Mouse (Mus musculus) neural tube, embryonic 12.5 days (tissue): ENCODE data around the gene Tiparp. TPM values are rescaled to one million over a fixed set of nuclear protein-coding genes. Genes with fewer than 3 reads are reported as not detected.

Experiments
- ATAC-seq: fragments of 200-750 bp; cut with Nextera tagmentation; 2 replicates; pipeline ENCODE4 v1.8.0; 2017; ENCODE audit warnings: low read depth, mild to moderate bottlenecking, moderate TSS enrichment, moderate library complexity; ENCODE audit not compliant: low FRiP score
- H3K27ac ChIP-seq: fragments of 300-500 bp; sonication (generic); 2 replicates; pipeline ENCODE4 v1.5.1; 2016
- H3K27me3 ChIP-seq: fragments of 300-500 bp; sonication (generic); replicated peaks from 2 replicates; pipeline ENCODE4 v1.6.1; 2016; ENCODE audit warnings: mild to moderate bottlenecking
- H3K36me3 ChIP-seq: fragments of 300-500 bp; sonication (generic); 2 replicates; pipeline ENCODE4 v1.6.1; 2016; ENCODE audit warnings: mild to moderate bottlenecking
- H3K4me1 ChIP-seq: fragments of 300-500 bp; sonication (generic); 2 replicates; pipeline ENCODE4 v1.6.1; 2016
- H3K4me2 ChIP-seq: fragments of 300-500 bp; sonication (generic); replicated peaks from 2 replicates; pipeline ENCODE4 v1.6.1; 2016; ENCODE audit warnings: mild to moderate bottlenecking
- H3K4me3 ChIP-seq: fragments of 300-500 bp; sonication (generic); 2 replicates; pipeline ENCODE4 v1.5.1; 2016
- H3K9ac ChIP-seq: fragments of 300-500 bp; sonication (generic); 2 replicates; pipeline ENCODE4 v1.6.1; 2016; ENCODE audit warnings: mild to moderate bottlenecking
- H3K9me3 ChIP-seq: fragments of 300-500 bp; sonication (generic); 2 replicates; pipeline ENCODE4 v1.6.1; 2016; ENCODE audit warnings: mild to moderate bottlenecking
- WGBS: fragments of 180-500 bp; shearing (Covaris S2); methylation state at CpG from one replicate; pipeline ENCODE4 v1.1.7; 2016; 5-methylcytosine and 5-hydroxymethylcytosine counted together
- polyA plus RNA-seq: library from polyadenylated mRNA; unstranded; fragments of >200 nt; fragmentation: Nextera tagmentation; extraction: Ambion mirVana; gene quantifications from 2 replicates; pipeline ENCODE4 v1.2.1, GENCODE M21; 2016

The Tiparp gene
- polyA plus RNA-seq, 1 experiment from 2014 or later, result 35.9 TPM

DNA sequence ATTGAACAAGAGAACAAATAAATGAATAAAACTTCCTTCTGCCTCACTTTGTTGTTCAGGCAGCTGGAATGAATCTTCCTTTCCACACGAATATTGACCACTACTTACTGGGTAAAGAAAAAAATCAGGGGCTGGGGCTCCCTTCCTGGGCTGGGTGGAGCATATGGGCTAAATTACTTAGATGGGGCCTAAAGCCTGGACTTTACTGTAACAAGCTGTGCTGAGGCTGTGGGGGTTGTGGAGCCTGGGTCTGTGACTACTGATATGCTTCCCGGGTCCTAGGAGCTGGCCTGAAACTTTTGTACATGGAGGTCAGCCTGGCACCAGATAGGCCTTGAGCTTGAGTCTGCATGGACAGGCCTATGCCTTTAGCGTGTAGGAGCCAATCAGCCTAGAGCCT, 60.2 kb downstream of the Tiparp start:
- H3K4me2 ChIP-seq, result no peak overlapping the region
- ATAC-seq, result no peak

DNA sequence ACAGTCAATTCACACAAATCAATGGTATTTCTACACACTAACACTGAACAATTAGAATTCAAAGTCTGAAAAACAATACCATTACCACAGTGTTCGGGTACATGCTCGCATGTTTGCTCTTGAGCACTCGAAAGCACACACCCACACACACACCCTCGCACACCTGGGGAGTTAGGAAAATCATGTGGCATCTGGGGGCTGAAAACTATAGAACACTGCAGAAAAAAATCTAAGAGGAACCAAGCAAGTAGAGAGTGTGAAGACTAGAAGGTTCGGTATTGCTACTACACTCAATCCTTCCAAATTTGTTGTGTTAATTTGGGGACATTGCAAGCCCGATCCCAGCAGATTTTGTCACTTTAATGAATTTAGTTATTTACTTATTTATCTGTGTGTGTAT, 64.6 kb downstream of the Tiparp start:
- 92% methylated on average over 6 of the region's 6 CpGs for WGBS
- no peak for ATAC-seq
- H3K27me3 ChIP-seq, result no peaks in the 10 kb centered on the region

More for the DNA sequence above, 60.2 kb downstream of the Tiparp start:
- H3K4me3 ChIP-seq, result no peak overlapping the region
- H3K9ac ChIP-seq, result no peak overlapping the region
- no peak overlapping the region for H3K27ac ChIP-seq
- no peaks in the 10 kb centered on the region for H3K9me3 ChIP-seq
- H3K27me3 ChIP-seq, result no peaks in the 10 kb centered on the region
- H3K36me3 ChIP-seq, result no peaks in the 10 kb centered on the region
- 70% methylated on average over 3 of the region's 3 CpGs for WGBS
- 0 out of 2 replicates have a peak, but pooled peaks cover 7% of the 10 kb centered on the region for H3K4me1 ChIP-seq

DNA sequence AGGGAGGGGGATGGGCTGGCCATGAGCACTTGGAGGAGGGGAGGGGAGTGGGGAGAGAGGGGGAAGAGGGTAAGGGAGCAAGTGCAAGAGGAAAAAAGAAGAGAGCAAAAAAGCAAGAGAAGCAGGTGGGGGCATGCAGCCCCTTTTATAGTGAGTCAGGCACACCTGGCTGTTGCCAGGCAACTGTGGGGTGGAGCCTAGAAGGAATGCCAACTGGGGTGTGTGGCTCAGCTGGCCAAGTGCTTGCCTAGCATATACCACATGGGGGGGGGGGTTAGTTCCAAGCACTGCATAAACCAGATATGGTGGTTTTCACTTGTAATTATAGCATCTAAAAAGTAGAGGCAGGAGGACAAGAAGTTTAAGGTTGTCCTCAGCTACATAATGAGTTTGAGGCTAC, 66.3 kb downstream of the Tiparp start:
- no peak overlapping the region for H3K4me2 ChIP-seq
- H3K4me1 ChIP-seq, result peaks cover 10% of the 10 kb centered on the region
- H3K9me3 ChIP-seq, result no peaks in the 10 kb centered on the region
- H3K27me3 ChIP-seq, result no peaks in the 10 kb centered on the region
- H3K36me3 ChIP-seq, result no peaks in the 10 kb centered on the region
- no peak overlapping the region for H3K4me3 ChIP-seq
- no peak overlapping the region for H3K9ac ChIP-seq
- H3K27ac ChIP-seq, result no peak overlapping the region
- ATAC-seq, result 0 out of 2 replicates have a peak, but pooled peaks have one; percentile 50

More for the DNA sequence above, 64.6 kb downstream of the Tiparp start:
- Histone ChIP-seq H3K4me1 (peaks cover 7% of the 10 kb centered on the region), H3K27ac (no peak overlapping the region), H3K9ac (no peak overlapping the region), H3K9me3 (no peaks in the 10 kb centered on the region), H3K36me3 (no peaks in the 10 kb centered on the region), H3K4me2 (no peak overlapping the region), H3K4me3 (no peak overlapping the region)

DNA sequence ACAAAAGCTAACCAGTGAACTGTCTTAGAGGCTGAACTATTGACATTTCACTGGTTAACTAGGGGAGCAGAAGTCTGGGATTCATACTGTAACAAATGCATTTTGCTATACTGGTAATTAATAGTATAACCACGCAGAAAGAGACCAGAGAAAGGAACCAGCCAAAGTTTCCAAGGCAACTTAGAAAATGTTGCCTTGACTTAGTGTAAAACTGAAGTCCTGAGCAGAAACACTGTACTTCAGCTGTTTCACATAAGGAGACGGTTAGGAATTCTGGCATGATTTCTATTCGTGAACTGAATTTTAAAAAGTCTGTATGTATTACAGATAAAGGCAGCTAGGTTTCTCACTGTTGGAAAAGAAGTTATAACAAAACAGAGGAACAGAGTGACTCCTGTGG, 67.0 kb downstream of the Tiparp start:
- Histone ChIP-seq H3K27me3 (no peaks in the 10 kb centered on the region), H3K4me1 (peaks cover 10% of the 10 kb centered on the region), H3K36me3 (no peaks in the 10 kb centered on the region), H3K9me3 (no peaks in the 10 kb centered on the region), H3K9ac (no peak overlapping the region), H3K4me3 (no peak overlapping the region), H3K27ac (no peak overlapping the region), H3K4me2 (no peak overlapping the region)
- ATAC-seq, result no peak
- WGBS, result 64% methylated on average over 3 of the region's 3 CpGs

DNA sequence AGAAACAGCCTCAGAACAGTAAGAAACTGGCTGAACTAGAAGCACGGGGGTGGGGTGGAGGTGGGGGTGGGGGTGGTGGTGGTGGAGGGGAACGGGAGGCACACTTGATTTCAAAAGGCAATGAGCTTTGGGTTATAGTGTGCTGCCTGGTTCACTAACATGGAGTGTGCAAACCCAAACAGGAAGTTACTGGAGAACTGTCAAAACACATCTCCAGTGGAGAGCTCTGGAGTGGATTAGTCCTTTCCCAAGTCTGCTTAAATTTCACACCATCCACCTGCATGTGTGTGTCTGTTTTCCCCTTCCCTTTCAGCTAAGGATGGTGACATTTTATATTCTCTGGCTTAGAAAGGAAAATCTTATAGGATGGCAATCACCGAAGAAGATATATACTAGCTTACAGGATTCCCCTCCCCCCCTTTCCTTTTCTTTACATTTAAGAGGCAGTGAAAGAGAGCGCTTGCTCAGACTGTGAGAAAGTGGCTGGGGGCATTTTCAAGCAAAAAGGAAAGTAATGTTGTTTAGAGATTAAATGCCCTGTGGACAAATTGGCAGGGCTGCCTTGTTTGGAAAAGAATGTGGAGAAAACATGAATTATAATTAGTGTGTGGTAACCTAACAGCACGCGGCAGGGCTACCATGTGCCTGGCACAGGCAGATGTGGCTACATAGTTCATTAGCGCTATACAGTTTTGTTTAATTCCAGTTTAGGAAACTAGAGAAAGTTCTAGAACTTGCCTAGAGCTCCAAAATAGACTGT, 70.0 kb downstream of the Tiparp start:
- no peak overlapping the region for H3K9ac ChIP-seq
- no peaks in the 10 kb centered on the region for H3K9me3 ChIP-seq
- no peak overlapping the region for H3K4me3 ChIP-seq
- no peaks in the 10 kb centered on the region for H3K36me3 ChIP-seq
- ATAC-seq, result no peak
- peaks cover 10% of the 10 kb centered on the region for H3K4me1 ChIP-seq
- no peak overlapping the region for H3K27ac ChIP-seq
- H3K27me3 ChIP-seq, result no peaks in the 10 kb centered on the region
- no peak overlapping the region for H3K4me2 ChIP-seq
- WGBS, result 52% methylated on average over 7 of the region's 7 CpGs

DNA sequence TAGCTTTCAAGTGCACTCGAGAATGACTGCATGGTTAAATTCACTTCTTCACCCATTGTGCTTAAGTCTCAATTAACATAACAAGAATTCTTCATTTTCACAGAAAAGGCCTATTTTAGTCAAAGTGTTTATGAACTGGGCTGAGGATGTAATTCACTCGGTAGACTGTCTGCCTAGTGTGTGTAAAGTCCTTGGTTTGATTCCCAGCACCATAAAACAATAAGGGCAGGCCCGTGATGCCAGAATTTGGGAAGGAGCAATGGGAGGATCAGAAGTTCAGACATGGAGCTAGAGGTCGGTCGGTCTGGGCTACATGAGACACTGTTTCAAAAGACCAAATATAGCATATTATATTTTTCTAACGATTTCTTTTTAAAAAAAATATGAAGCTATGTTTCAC, 70.9 kb downstream of the Tiparp start:
- Histone ChIP-seq H3K27me3 (no peaks in the 10 kb centered on the region), H3K4me2 (no peak overlapping the region), H3K9me3 (no peaks in the 10 kb centered on the region), H3K9ac (no peak overlapping the region), H3K4me3 (no peak overlapping the region), H3K4me1 (peaks cover 10% of the 10 kb centered on the region), H3K36me3 (no peaks in the 10 kb centered on the region), H3K27ac (no peak overlapping the region)
- WGBS, result 79% methylated on average over 6 of the region's 6 CpGs
- no peak for ATAC-seq

DNA sequence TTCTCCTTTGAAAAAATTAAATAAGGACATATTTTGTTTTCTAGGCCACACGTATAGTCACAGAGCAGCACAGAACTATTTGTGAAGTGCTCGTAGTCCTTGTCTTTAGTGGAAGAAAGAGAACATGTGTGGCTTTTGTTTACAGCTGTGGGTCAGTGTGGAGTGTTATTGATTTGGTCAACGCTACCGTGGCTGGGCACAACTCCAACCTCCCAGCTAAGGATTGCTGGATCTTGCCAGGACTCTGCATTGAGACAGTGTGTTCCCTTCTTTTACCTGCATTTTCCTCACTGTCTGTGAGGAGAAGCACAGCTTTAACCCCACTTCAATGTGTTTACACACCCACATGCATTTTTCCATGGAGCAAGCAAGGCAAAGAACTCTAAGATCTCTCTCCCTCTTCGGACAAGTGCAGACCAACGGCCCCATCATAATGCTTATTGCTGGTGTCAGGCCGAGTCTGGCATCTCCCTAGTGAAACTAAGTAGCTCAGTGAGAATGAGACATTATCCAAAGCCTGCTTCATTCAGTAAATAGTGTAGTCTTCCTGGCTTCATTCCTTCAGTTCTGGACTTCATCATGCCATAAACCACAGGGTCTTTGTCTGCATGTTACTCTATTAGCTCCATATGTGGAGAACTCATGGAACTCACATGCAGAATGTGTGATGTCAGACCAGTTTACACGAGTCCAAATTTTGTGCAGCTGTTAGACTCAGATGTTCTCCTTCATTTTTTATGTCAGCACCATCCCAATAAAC, 73.3 kb downstream of the Tiparp start:
- WGBS, result 87% methylated on average over 8 of the region's 8 CpGs
- no peaks in the 10 kb centered on the region for H3K36me3 ChIP-seq
- no peak overlapping the region for H3K9ac ChIP-seq
- no peak for ATAC-seq
- peaks cover 5% of the 10 kb centered on the region; the same call in 1 of the 2 replicates for H3K4me1 ChIP-seq
- no peaks in the 10 kb centered on the region for H3K9me3 ChIP-seq
- H3K4me2 ChIP-seq, result no peak overlapping the region
- no peak overlapping the region for H3K4me3 ChIP-seq
- no peaks in the 10 kb centered on the region for H3K27me3 ChIP-seq
- no peak overlapping the region for H3K27ac ChIP-seq

DNA sequence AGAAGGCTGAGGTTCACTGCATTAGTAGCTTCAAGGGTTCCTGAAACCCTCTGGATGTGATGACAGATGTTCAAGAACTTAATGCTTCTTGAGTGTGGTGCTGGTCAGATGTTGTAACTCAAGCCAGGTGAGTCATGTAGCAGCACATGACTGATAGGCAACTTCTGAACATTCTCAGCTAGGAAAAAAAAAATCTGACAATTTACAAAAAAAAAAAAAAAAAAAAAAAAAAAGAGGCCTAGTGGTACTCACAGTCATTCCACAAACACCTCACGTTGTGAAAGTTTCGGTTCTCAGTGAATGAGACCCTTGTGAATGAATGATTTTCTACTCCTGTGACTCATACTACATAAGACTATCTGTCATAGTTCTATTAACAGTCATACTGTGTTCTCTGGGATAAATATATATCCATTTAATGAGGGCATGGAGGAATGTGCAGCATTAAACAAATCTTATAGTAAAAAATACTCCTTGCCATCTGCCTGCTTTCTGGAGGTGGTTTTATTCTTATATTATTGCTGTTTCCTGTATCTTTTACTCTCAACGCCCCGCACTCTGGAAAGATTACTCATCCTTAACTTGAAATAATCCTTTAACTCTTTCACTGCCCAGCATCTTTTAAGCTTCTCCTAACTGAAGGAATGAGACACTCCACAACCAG, 75.3 kb downstream of the Tiparp start:
- H3K4me2 ChIP-seq, result no peak overlapping the region
- H3K27me3 ChIP-seq, result no peaks in the 10 kb centered on the region
- H3K4me1 ChIP-seq, result no peaks in the 10 kb centered on the region
- H3K9ac ChIP-seq, result no peak overlapping the region
- H3K27ac ChIP-seq, result no peak overlapping the region
- H3K9me3 ChIP-seq, result no peaks in the 10 kb centered on the region
- 78% methylated on average over 4 of the region's 4 CpGs for WGBS
- H3K4me3 ChIP-seq, result no peak overlapping the region
- ATAC-seq, result no peak
- no peaks in the 10 kb centered on the region for H3K36me3 ChIP-seq

Other genes with a start within 250 kb of the Tiparp start
- 186 and 188 TPM in 2 replicates for gene Ssr3, start 135.8 kb upstream of the Tiparp start, polyA plus RNA-seq
- 6.1 and 7.6 TPM in 2 replicates for gene Lekr1, start 137.8 kb downstream of the Tiparp start, polyA plus RNA-seq